ENCODE assay signal across 21 mouse cellular contexts in genomic region chr11:109144890-109145341, GRCm38 (mm10). TPM values are rescaled to one million over a fixed set of nuclear protein-coding genes. Genes with fewer than 3 reads are reported as not detected.
DNase-seq lines count a peak whose midpoint lies in the region; ATAC-seq and TF ChIP-seq lines count a peak whose summit lies in the region.
"Had no signal": no experiment of that assay in that cellular context is flagged by ENCODE, and none has a peak within 500 bp of the region (broad histone marks: within the 10 kb centered on the region; RNA-seq: fewer than 3 reads in every experiment).

No protein-coding gene starts in this region.

- no peak for ATAC-seq in heart, embryonic 12.5 days (ENCODE audit: insufficient number of reproducible peaks, low FRiP score)
- ATAC-seq in liver, embryonic 12.5 days = no peak

- H3K36me3 ChIP-seq in heart, embryonic 12.5 days = no peaks in the 10 kb centered on the region
- H3K36me3 ChIP-seq in liver, adult 2 months (ENCODE audit: control insufficient read depth, insufficient read depth, low read length) = no peaks in the 10 kb centered on the region
- H3K36me3 ChIP-seq in liver, embryonic 12.5 days = no peaks in the 10 kb centered on the region
- H3K36me3 ChIP-seq: heart, embryonic 13.5 days had no signal

- H3K4me2 ChIP-seq in heart, embryonic 12.5 days = no peak overlapping the region
- H3K4me2 ChIP-seq in liver, embryonic 12.5 days = no peak overlapping the region
- H3K4me2 ChIP-seq: heart, embryonic 13.5 days had no signal

- no peaks in the 10 kb centered on the region for H3K4me1 ChIP-seq in heart, embryonic 12.5 days (replicated peaks)
- peaks cover 4% of the 10 kb centered on the region; the same call in 1 of the 2 replicates for H3K4me1 ChIP-seq in liver, adult 2 months (ENCODE audit: control insufficient read depth, insufficient read depth, low read length)
- H3K4me1 ChIP-seq in liver, embryonic 12.5 days = no peaks in the 10 kb centered on the region
- H3K4me1 ChIP-seq: heart, embryonic 13.5 days; megakaryocyte, embryonic 14.5 days had no signal

- no peak for TF ChIP-seq CTCF in liver, adult 2 months (IDR thresholded peaks at IDR 0.05; ENCODE audit: low read depth, low read length)
- no peak for TF ChIP-seq CTCF in layer of hippocampus, adult 2 months (conservative IDR thresholded peaks at IDR 0.05)

- no peak overlapping the region for H3K9ac ChIP-seq in heart, embryonic 12.5 days
- H3K9ac ChIP-seq in liver, adult 2 months (ENCODE audit: low read depth, low read length) = no peak overlapping the region
- H3K9ac ChIP-seq in liver, embryonic 12.5 days = no peak overlapping the region
- H3K9ac ChIP-seq: heart, embryonic 13.5 days; liver, embryonic 14.5 days had no signal

- TF ChIP-seq POLR2A in liver, adult 2 months (IDR thresholded peaks at IDR 0.05; ENCODE audit: extremely low read depth, insufficient read depth, low read length) = no peak

- no peaks in the 10 kb centered on the region for H3K9me3 ChIP-seq in heart, embryonic 12.5 days (replicated peaks)
- no peaks in the 10 kb centered on the region for H3K9me3 ChIP-seq in liver, embryonic 12.5 days (replicated peaks)
- H3K9me3 ChIP-seq: heart, embryonic 13.5 days; megakaryocyte, embryonic 14.5 days had no signal

- DNase-seq in heart, adult 11 months = peak; percentile 68
- DNase-seq in liver, adult 2 months (ENCODE audit: extremely low read depth, low read depth, low spot score) = peak; percentile 22
- DNase-seq in forelimb bud, embryonic 11.5 days (ENCODE audit: low read depth, low spot score) = peak; percentile 40
- peak; percentile 32 for DNase-seq in lung, postnatal 14 days
- DNase-seq in right cerebral cortex, postnatal 36 days (ENCODE audit: low spot score in 2 of 2) = no peak
- no peak for DNase-seq in layer of hippocampus, adult 2 months (ENCODE audit: low spot score in 2 of 2)
- DNase-seq: cerebellum, postnatal 25 days; gastrocnemius, postnatal 36 days; heart, postnatal 4 days; thymus, adult 18-20 months had no signal

- 64% methylated on average over 7 of the region's 7 CpGs for WGBS in heart, embryonic 12.5 days
- 71% methylated on average over 7 of the region's 7 CpGs for WGBS in liver, adult 2 months
- WGBS in liver, embryonic 12.5 days (ENCODE audit: insufficient replicate concordance) = 53% methylated on average over 7 of the region's 7 CpGs

- H3K27me3 ChIP-seq in heart, embryonic 12.5 days (replicated peaks) = no peaks in the 10 kb centered on the region
- H3K27me3 ChIP-seq in liver, adult 2 months (ENCODE audit: control insufficient read depth, insufficient read depth, low read length) = no peaks in the 10 kb centered on the region
- no peaks in the 10 kb centered on the region for H3K27me3 ChIP-seq in liver, embryonic 12.5 days (replicated peaks)
- H3K27me3 ChIP-seq: megakaryocyte, embryonic 14.5 days had no signal

- H3K27ac ChIP-seq in heart, embryonic 12.5 days (ENCODE audit: poor library complexity, severe bottlenecking) = no peak overlapping the region
- H3K27ac ChIP-seq in liver, adult 2 months (replicated peaks; ENCODE audit: insufficient read depth, low read depth, low read length) = no peak overlapping the region
- H3K27ac ChIP-seq in liver, embryonic 12.5 days = no peak overlapping the region
- H3K27ac ChIP-seq in layer of hippocampus, adult 2 months = no peak overlapping the region
- H3K27ac ChIP-seq: heart, embryonic 13.5 days; liver, embryonic 14.5 days had no signal

- H3K4me3 ChIP-seq in heart, embryonic 12.5 days = no peak overlapping the region
- H3K4me3 ChIP-seq in liver, adult 2 months (ENCODE audit: insufficient read depth, low read depth, low read length) = no peak overlapping the region
- no peak overlapping the region for H3K4me3 ChIP-seq in liver, embryonic 12.5 days
- H3K4me3 ChIP-seq in layer of hippocampus, adult 2 months = no peak overlapping the region
- H3K4me3 ChIP-seq: heart, embryonic 13.5 days; megakaryocyte, embryonic 14.5 days had no signal

- no peaks in the 10 kb centered on the region for H3K79me2 ChIP-seq in liver, adult 2 months (ENCODE audit: control insufficient read depth, insufficient read depth, low read length)

RNA-seq across cellular contexts. Expression of gene E030025P04Rik, which starts 0.7 kb away (rescaled TPM):
- not detected in 2 replicates for polyA plus RNA-seq in heart, embryonic 12.5 days (2016; fragmentation: Nextera tagmentation; extraction: Ambion mirVana)
- total RNA-seq in liver, adult 2 months (2014; rRNA removed) = not detected in 2 replicates
- not detected in 2 replicates for polyA plus RNA-seq in liver, adult 2 months (2012; rRNA removed)
- polyA plus RNA-seq in liver, embryonic 12.5 days (2016; fragmentation: Nextera tagmentation; extraction: Ambion mirVana) = not detected in 2 replicates
- not detected for total RNA-seq in layer of hippocampus, adult 2 months (2021)
- total RNA-seq: gastrocnemius, postnatal 36 days; heart, postnatal 4 days; layer of hippocampus, postnatal 14 days; left cerebral cortex, postnatal 14 days; midbrain, postnatal 0 days; neutrophil, adult 5-6 weeks had no signal
- polyA plus RNA-seq: frontal cortex, adult 2 months; heart, embryonic 13.5 days; intestine, embryonic 14.5 days; liver, embryonic 14.5 days; midbrain, postnatal 0 days had no signal

Comparison
In these comparisons a context has a peak if more than half of its experiments do, and no peak if none do; other contexts are left out.
1. DNase-seq: peak in heart, adult 11 months (single experiment), liver, adult 2 months (single experiment), forelimb bud, embryonic 11.5 days (single experiment) and lung, postnatal 14 days (single experiment); none in right cerebral cortex, postnatal 36 days (0 of 2) and layer of hippocampus, adult 2 months (0 of 2).